In the genomic region with DNA sequence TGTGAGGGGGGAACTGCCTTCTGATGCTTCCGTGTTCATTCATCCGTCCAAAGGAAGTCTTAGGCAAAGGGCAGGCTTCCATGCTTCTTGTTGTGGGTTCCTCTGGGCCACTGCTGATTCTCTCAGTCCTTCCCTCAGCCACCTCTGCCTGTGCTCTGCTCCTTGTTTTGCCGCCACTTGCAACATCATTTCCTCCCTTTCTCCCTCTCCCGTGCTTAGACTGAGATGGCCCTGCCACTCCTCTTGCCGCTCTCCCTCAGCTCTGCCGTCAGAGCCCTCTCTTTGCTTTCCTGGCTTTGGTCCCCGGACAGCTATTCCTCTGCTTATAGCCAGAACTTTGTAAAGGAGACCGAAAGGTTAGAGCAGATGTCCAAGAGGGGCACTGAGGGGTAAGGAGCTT, we compare ENCODE assay signal across 11 mouse cellular contexts. TPM values are rescaled to one million over a fixed set of nuclear protein-coding genes. Genes with fewer than 3 reads are reported as not detected.
DNase-seq lines count a peak whose midpoint lies in the region; ATAC-seq and TF ChIP-seq lines count a peak whose summit lies in the region.
"Had no signal": no experiment of that assay in that cellular context is flagged by ENCODE, and none has a peak within 500 bp of the region (broad histone marks: within the 10 kb centered on the region; RNA-seq: fewer than 3 reads in every experiment).

No protein-coding gene starts in this region.

- DNase-seq in heart, postnatal 0 days (ENCODE audit: low spot score) = no peak
- no peak for DNase-seq in heart, postnatal 10 days
- no peak for DNase-seq in lung, adult 18-20 months
- no peak for DNase-seq in cerebellum, adult 11 months

- TF ChIP-seq CTCF in heart, postnatal 0 days (IDR thresholded peaks at IDR 0.05; ENCODE audit: low read depth) = no peak

- H3K9me3 ChIP-seq in heart, postnatal 0 days (replicated peaks; ENCODE audit: control insufficient read depth, low read length) = no peaks in the 10 kb centered on the region
- no peaks in the 10 kb centered on the region for H3K9me3 ChIP-seq in lung, embryonic 16.5 days (ENCODE audit: control insufficient read depth, low read length)
- no peaks in the 10 kb centered on the region for H3K9me3 ChIP-seq in intestine, embryonic 16.5 days (ENCODE audit: control insufficient read depth, low read length)
- H3K9me3 ChIP-seq in stomach, embryonic 14.5 days (ENCODE audit: control insufficient read depth, low read depth, low read length) = no peaks in the 10 kb centered on the region
- H3K9me3 ChIP-seq: liver, embryonic 15.5 days; midbrain, embryonic 15.5 days had no signal

- ATAC-seq in heart, postnatal 0 days (ENCODE audit: insufficient read depth, low read depth) = no peak
- no peak for ATAC-seq in lung, embryonic 16.5 days (ENCODE audit: low read depth)
- no peak for ATAC-seq in intestine, embryonic 16.5 days
- ATAC-seq in stomach, embryonic 14.5 days (ENCODE audit: insufficient number of reproducible peaks, insufficient read depth, low FRiP score, low read depth) = no peak
- ATAC-seq: midbrain, embryonic 15.5 days; Patski had no signal

- WGBS in heart, postnatal 0 days = 57% methylated on average over 8 of the region's 8 CpGs
- 34% methylated on average over 8 of the region's 8 CpGs for WGBS in lung, embryonic 16.5 days
- WGBS in intestine, embryonic 16.5 days = 57% methylated on average over 8 of the region's 8 CpGs
- 62% methylated on average over 8 of the region's 8 CpGs for WGBS in stomach, embryonic 14.5 days

- no peak overlapping the region for H3K4me2 ChIP-seq in heart, postnatal 0 days (ENCODE audit: low read depth, low read length)
- H3K4me2 ChIP-seq in lung, embryonic 16.5 days (ENCODE audit: low read depth, low read length) = no peak overlapping the region; the same call in 1 of the 2 replicates
- H3K4me2 ChIP-seq in intestine, embryonic 16.5 days (ENCODE audit: low read depth, low read length) = no peak overlapping the region
- no peak overlapping the region for H3K4me2 ChIP-seq in stomach, embryonic 14.5 days (replicated peaks; ENCODE audit: low read depth, low read length)
- H3K4me2 ChIP-seq: liver, embryonic 15.5 days; midbrain, embryonic 15.5 days had no signal

- H3K27ac ChIP-seq in heart, postnatal 0 days (ENCODE audit: low read depth) = 0 out of 2 replicates have a peak overlapping the region, but pooled peaks have one; percentile 25
- H3K27ac ChIP-seq in lung, embryonic 16.5 days (ENCODE audit: low read length) = peak overlapping the region; percentile 83
- peak overlapping the region; percentile 87 for H3K27ac ChIP-seq in intestine, embryonic 16.5 days (ENCODE audit: low read length)
- H3K27ac ChIP-seq in stomach, embryonic 14.5 days (ENCODE audit: low read length) = peak overlapping the region; percentile 87
- H3K27ac ChIP-seq: liver, embryonic 15.5 days; midbrain, embryonic 15.5 days had no signal

- H3K36me3 ChIP-seq in heart, postnatal 0 days (replicated peaks; ENCODE audit: control insufficient read depth, insufficient read depth, low read length) = peaks cover 20% of the 10 kb centered on the region
- H3K36me3 ChIP-seq in lung, embryonic 16.5 days (ENCODE audit: control insufficient read depth, insufficient read depth, low read length) = peaks cover 11% of the 10 kb centered on the region
- H3K36me3 ChIP-seq in intestine, embryonic 16.5 days (ENCODE audit: control insufficient read depth, insufficient read depth, low read length) = peaks cover 5% of the 10 kb centered on the region; the same call in 1 of the 2 replicates
- peaks cover 13% of the 10 kb centered on the region for H3K36me3 ChIP-seq in stomach, embryonic 14.5 days (ENCODE audit: control insufficient read depth, insufficient read depth, low read length)

- H3K4me3 ChIP-seq in heart, postnatal 0 days (ENCODE audit: low read depth, low read length) = no peak overlapping the region
- no peak overlapping the region for H3K4me3 ChIP-seq in lung, embryonic 16.5 days (ENCODE audit: low read length)
- no peak overlapping the region for H3K4me3 ChIP-seq in intestine, embryonic 16.5 days (ENCODE audit: low read length)
- H3K4me3 ChIP-seq in stomach, embryonic 14.5 days (ENCODE audit: low read depth, low read length) = no peak overlapping the region
- H3K4me3 ChIP-seq: liver, embryonic 15.5 days; midbrain, embryonic 15.5 days had no signal

- intact Hi-C loops in heart, postnatal 10 days (cut with DNase I) = loop anchor here (5.0 kb wide), 1 partner anchor 148 kb away; a partner anchor contains a TSS

- no peak for TF ChIP-seq EP300 in heart, postnatal 0 days (IDR thresholded peaks at IDR 0.05; ENCODE audit: low read depth)

- H3K4me1 ChIP-seq in heart, postnatal 0 days (ENCODE audit: control insufficient read depth, insufficient read depth) = peaks cover 41% of the 10 kb centered on the region
- peaks cover 54% of the 10 kb centered on the region for H3K4me1 ChIP-seq in lung, embryonic 16.5 days (replicated peaks; ENCODE audit: control insufficient read depth, insufficient read depth, low read length)
- H3K4me1 ChIP-seq in intestine, embryonic 16.5 days (ENCODE audit: control insufficient read depth, insufficient read depth, low read length) = peaks cover 59% of the 10 kb centered on the region
- peaks cover 37% of the 10 kb centered on the region for H3K4me1 ChIP-seq in stomach, embryonic 14.5 days (ENCODE audit: control insufficient read depth, insufficient read depth, low read length)

- no peaks in the 10 kb centered on the region for H3K27me3 ChIP-seq in heart, postnatal 0 days (ENCODE audit: control insufficient read depth, insufficient read depth, low read length)
- no peaks in the 10 kb centered on the region for H3K27me3 ChIP-seq in lung, embryonic 16.5 days (ENCODE audit: control insufficient read depth, insufficient read depth, low read depth, low read length)
- H3K27me3 ChIP-seq in intestine, embryonic 16.5 days (replicated peaks; ENCODE audit: control insufficient read depth, insufficient read depth, low read length) = no peaks in the 10 kb centered on the region
- no peaks in the 10 kb centered on the region for H3K27me3 ChIP-seq in stomach, embryonic 14.5 days (ENCODE audit: control insufficient read depth, insufficient read depth, low read length)
- H3K27me3 ChIP-seq: CH12.LX; liver, embryonic 15.5 days; midbrain, embryonic 15.5 days; Patski had no signal

- H3K9ac ChIP-seq in heart, postnatal 0 days (replicated peaks; ENCODE audit: low read depth, low read length) = peak overlapping the region; percentile 21; the same call in 1 of the 2 replicates
- H3K9ac ChIP-seq in lung, embryonic 16.5 days (ENCODE audit: low read length) = no peak overlapping the region
- peak overlapping the region; percentile 45 for H3K9ac ChIP-seq in intestine, embryonic 16.5 days (ENCODE audit: low read depth, low read length)
- no peak overlapping the region for H3K9ac ChIP-seq in stomach, embryonic 14.5 days (replicated peaks; ENCODE audit: low read depth, low read length)
- H3K9ac ChIP-seq: liver, embryonic 15.5 days; midbrain, embryonic 15.5 days had no signal

RNA-seq across cellular contexts. Expression of a gene that starts 30.2 kb away (rescaled TPM):
- 60.2 and 66.1 TPM in 2 replicates for total RNA-seq in heart, postnatal 0 days (2014; rRNA removed; ENCODE audit: low replicate concordance)
- 8.2 and 8.8 TPM in 2 replicates for polyA plus RNA-seq in heart, postnatal 0 days (2015; fragmentation: Nextera tagmentation; extraction: Ambion mirVana)
- total RNA-seq in heart, postnatal 10 days (2021) = 10 to 100 TPM; 43.9 to 50.9 TPM
- polyA plus RNA-seq in lung, embryonic 16.5 days (2015; fragmentation: Nextera tagmentation; extraction: Ambion mirVana) = 18.4 and 20.3 TPM in 2 replicates
- 13.5 and 14.4 TPM in 2 replicates for polyA plus RNA-seq in intestine, embryonic 16.5 days (2015; fragmentation: Nextera tagmentation; extraction: Ambion mirVana)
- polyA plus RNA-seq in stomach, embryonic 14.5 days (2014; fragmentation: Nextera tagmentation; extraction: Ambion mirVana) = 28.6 and 31.3 TPM in 2 replicates

Comparison
In these comparisons a context has a peak if more than half of its experiments do, and no peak if none do; other contexts are left out.
1. H3K27ac ChIP-seq: peak in every context shown above with its lines; median percentile 87 in intestine, embryonic 16.5 days; 87 in stomach, embryonic 14.5 days; 83 in lung, embryonic 16.5 days; 25 in heart, postnatal 0 days.
2. H3K9ac ChIP-seq: peak in heart, postnatal 0 days (single experiment) and intestine, embryonic 16.5 days (single experiment); none in lung, embryonic 16.5 days (single experiment) and stomach, embryonic 14.5 days (single experiment).